Mouse (Mus musculus): ENCODE measurements at regions not wholly inside any gene's neighbourhood (a gene's known extent, or its start where the extent isn't known, plus 50 kb on each side); places are given as distances from the start of the nearest gene placed in this dataset.

DNA sequence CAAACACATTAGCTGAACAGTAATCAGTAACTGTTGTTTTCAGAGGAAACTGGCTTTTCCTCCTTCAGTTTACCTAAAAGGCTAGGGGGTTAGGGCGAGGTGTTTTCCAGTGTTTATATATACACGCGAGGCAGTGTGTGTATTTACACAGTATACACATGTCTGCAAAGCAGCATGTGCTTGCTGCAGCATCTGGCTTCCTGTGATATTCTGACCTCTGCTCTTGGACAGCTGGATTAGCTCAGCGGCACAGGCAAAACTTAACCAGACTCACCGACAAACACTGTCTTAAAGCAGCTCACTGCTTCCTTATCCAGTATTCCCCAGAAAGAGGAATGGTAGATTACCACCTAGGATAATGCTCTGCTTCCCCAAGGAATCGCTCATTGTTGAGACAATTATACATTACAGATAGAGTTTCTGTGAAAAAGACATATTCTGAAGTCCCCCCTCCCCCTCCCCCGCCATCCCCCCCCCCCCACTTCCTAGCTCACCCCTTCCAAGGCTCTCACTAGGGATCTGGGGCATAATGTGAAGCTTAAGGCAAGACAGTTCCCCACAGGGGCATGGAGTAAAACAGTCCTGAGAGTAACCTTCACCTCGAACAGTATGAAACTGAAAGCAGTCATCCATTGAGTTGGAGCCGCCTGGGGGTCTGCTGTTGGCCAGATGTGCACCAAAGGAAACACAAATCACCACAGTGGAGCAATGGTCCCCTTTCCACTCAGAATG, 1233.3 kb downstream of the Slc22a22 start:
- Histone ChIP-seq H3K4me3 (no peak overlapping the region), H3K27ac (no peak overlapping the region), H3K4me1 (no peaks in the 10 kb centered on the region), H3K36me3 (replicated peaks) (no peaks in the 10 kb centered on the region), H3K27me3 (ENCODE audit: poor library complexity, severe bottlenecking) (no peaks in the 10 kb centered on the region), H3K9me3 (no peaks in the 10 kb centered on the region)
- no peak for DNase-seq (ENCODE audit: extremely low spot score, low spot score)
- WGBS, result 75% methylated on average over 8 of the region's 9 CpGs

DNA sequence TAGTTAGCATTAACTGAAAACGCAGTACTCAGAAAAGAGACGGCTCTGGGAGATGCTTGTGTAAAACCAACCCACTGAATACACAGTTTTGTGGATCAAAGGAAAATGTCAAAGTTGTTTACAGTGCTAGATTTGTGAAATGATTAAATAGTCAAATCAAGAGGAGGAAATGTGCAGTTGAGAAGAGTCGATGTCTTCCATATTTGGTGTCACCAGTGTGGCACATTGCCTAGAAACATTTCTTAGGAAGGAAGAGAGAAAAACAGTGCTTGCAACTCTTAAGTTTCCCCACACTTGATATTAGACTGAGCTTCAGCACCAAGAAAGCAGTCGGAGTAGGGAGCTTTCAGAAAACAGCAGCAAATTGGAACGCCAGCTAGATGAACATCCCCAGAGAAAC, 1274.9 kb downstream of the Slc22a22 start:
- WGBS, result 90% methylated on average over 5 of the region's 5 CpGs
- H3K4me1 ChIP-seq, result no peaks in the 10 kb centered on the region
- no peaks in the 10 kb centered on the region for H3K9me3 ChIP-seq
- DNase-seq (ENCODE audit: extremely low spot score, low spot score), result no peak
- H3K4me3 ChIP-seq, result no peak overlapping the region
- no peaks in the 10 kb centered on the region for H3K27me3 ChIP-seq (ENCODE audit: poor library complexity, severe bottlenecking)
- H3K36me3 ChIP-seq (replicated peaks), result no peaks in the 10 kb centered on the region
- H3K27ac ChIP-seq, result no peak overlapping the region

DNA sequence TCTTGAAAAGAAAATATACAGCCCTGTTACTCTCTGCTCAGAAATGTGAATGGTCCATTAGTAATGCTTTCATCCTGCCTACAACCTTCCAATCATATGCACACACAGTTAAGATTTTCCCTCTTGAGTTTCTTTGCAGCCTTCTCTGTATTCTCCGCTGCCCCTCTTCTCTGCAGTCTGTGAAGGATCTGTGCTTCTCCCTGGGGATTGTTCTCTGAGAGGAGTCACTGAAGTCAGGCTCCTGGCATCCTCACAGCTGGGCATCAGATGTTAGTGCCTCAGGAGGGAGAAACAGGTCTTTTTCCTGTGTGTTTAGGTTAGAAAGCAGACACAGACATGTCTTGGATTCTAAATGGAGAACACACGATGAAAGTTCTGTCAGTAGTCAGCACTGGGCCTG, 1278.1 kb downstream of the Slc22a22 start:
- Histone ChIP-seq H3K36me3 (replicated peaks) (no peaks in the 10 kb centered on the region), H3K4me3 (no peak overlapping the region), H3K9me3 (no peaks in the 10 kb centered on the region), H3K27ac (no peak overlapping the region), H3K4me1 (no peaks in the 10 kb centered on the region), H3K27me3 (ENCODE audit: poor library complexity, severe bottlenecking) (no peaks in the 10 kb centered on the region)
- WGBS, result 61% methylated on average over 2 of the region's 2 CpGs
- no peak for DNase-seq (ENCODE audit: extremely low spot score, low spot score)

DNA sequence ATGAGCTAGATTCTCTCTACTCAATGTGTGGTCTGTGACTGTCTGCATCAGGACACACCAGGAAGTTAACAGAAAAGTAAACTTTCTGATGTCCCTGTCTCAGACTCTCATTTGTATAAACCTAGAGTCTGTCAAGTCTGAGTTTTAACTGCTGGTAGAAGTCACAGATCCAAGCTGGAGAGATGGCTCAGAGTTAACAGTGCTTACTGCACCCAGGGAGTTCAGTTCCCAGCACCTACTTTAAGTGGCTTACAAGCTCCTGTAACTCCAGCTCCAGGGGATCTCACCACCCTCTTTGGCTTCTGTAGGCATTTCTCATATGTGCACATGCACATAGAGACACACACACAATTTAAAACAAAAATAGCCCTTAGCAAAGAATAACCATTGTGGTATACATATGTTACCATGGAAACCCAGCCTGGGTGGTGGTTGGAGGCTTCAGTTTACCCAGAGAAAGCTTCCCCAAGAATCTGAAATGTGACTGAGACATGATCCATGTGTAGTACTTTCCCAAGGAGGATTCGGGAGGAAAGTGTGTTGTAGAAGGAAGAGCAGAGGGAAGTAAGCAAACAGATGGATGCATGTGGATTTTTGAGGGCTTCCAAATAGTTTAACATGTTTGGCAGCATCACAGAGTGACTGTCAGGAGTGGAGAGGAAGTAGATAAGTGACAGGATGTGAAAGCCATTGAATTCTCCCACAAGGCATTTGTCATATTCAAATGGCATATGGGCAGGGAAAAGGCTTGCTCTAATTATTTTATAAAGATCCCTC, 1279.8 kb downstream of the Slc22a22 start:
- Histone ChIP-seq H3K4me1 (no peaks in the 10 kb centered on the region), H3K36me3 (replicated peaks) (no peaks in the 10 kb centered on the region), H3K27ac (no peak overlapping the region), H3K4me3 (no peak overlapping the region), H3K9me3 (no peaks in the 10 kb centered on the region), H3K27me3 (ENCODE audit: poor library complexity, severe bottlenecking) (no peaks in the 10 kb centered on the region)
- WGBS, result 77% methylated on average over 1 of the region's 1 CpGs
- no peak for DNase-seq (ENCODE audit: extremely low spot score, low spot score)

DNA sequence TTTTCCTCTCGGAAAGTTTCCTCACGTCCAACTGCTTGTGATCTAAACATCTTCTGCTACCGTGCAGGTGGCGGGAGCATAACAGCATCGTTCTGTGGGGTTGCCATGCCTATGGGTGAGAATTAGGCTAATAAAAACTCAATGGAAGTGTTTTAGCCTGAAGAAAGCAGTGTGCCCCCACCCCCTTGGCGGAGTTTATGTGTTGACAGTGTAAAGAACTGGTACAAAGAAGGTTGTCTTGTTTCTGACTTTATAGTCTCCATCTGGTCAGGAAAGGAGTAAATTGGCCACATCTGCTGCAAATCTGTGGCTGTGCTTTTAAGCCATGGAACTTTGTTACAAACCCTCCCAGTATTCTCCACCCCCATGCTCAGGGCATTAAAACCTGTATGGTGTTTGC, 1311.2 kb downstream of the Slc22a22 start:
- H3K36me3 ChIP-seq (replicated peaks), result no peaks in the 10 kb centered on the region
- no peak overlapping the region for H3K27ac ChIP-seq
- DNase-seq (ENCODE audit: extremely low spot score, low spot score), result no peak
- H3K4me3 ChIP-seq, result no peak overlapping the region
- no peaks in the 10 kb centered on the region for H3K27me3 ChIP-seq (ENCODE audit: poor library complexity, severe bottlenecking)
- H3K9me3 ChIP-seq, result no peaks in the 10 kb centered on the region
- H3K4me1 ChIP-seq, result peaks cover 2% of the 10 kb centered on the region; the same call in 1 of the 2 replicates
- 72% methylated on average over 6 of the region's 6 CpGs for WGBS

DNA sequence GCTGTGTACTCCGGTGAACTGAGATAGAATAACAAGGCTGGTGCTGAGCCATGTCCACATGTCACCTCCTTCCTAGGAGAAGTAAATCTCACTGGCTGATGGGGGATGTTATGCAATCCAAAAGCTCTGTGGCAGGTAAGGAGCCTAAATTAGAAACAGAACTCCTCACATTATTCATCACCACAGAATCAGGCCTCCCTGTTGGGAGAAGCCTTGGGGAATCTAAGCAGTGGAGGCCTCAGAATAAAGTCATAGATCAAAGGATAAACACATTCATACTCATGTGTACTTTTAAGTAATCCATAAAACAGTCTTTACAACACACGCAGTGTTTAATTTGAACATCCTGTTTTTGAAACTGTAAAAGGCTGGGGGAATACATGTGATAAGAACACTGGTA, 1318.7 kb downstream of the Slc22a22 start:
- Histone ChIP-seq H3K27ac (no peak overlapping the region), H3K4me3 (no peak overlapping the region), H3K36me3 (replicated peaks) (no peaks in the 10 kb centered on the region), H3K9me3 (peaks cover 5% of the 10 kb centered on the region; the same call in 1 of the 2 replicates), H3K4me1 (no peaks in the 10 kb centered on the region), H3K27me3 (ENCODE audit: poor library complexity, severe bottlenecking) (no peaks in the 10 kb centered on the region)
- 87% methylated on average over 2 of the region's 2 CpGs for WGBS
- no peak for DNase-seq (ENCODE audit: extremely low spot score, low spot score)

DNA sequence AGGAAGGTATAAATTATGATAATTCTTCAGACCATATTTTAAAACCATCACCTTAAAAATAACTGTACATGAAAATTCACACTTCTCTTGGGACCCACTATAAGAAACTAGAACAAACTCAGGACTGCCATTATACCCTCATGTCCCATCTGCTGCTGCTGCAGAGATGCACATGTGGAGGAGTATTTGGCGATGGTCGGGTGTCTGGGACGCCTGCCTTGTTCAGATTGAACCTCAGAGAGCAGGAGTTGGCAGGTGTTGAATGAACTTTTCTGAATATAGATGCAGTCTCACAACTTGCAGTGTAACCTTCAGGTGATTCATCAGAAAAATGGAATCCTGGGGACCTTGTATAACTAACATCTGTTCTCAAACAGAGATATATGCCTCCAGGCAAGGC, 1338.0 kb downstream of the Slc22a22 start:
- DNase-seq (ENCODE audit: extremely low spot score, low spot score), result no peak
- H3K4me3 ChIP-seq, result no peak overlapping the region
- H3K9me3 ChIP-seq, result no peaks in the 10 kb centered on the region
- no peaks in the 10 kb centered on the region for H3K36me3 ChIP-seq (replicated peaks)
- H3K27ac ChIP-seq, result no peak overlapping the region
- 90% methylated on average over 3 of the region's 3 CpGs for WGBS
- H3K27me3 ChIP-seq (ENCODE audit: poor library complexity, severe bottlenecking), result no peaks in the 10 kb centered on the region
- H3K4me1 ChIP-seq, result no peaks in the 10 kb centered on the region

DNA sequence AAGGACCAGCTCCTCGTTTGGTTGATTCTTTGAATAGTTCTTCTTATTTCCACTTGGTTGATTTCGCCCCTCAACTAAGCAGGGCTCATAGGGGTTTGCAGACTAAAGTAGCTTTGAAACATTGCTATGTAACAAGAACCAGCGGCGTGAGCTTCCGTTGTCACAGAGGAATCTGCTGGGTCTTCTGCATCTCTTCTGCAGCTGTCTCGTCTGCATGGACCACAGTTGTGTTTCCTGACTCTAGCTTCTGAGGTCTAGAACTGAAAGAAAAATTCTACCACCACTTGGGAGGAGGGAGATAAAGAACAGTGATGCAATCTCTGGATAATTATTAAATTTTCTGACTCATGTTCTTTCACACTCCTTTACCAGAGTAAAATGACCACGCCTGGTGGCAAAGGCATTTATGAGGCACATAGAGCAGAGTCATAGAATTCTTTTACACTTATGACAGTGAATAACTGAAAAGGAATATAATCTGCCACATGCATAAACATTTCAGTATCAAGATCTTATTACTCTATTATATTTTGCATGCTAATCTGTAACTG, 1340.9 kb downstream of the Slc22a22 start:
- no peaks in the 10 kb centered on the region for H3K9me3 ChIP-seq
- no peaks in the 10 kb centered on the region for H3K36me3 ChIP-seq (replicated peaks)
- 65% methylated on average over 7 of the region's 7 CpGs for WGBS
- no peaks in the 10 kb centered on the region for H3K4me1 ChIP-seq
- H3K27me3 ChIP-seq (ENCODE audit: poor library complexity, severe bottlenecking), result no peaks in the 10 kb centered on the region
- H3K4me3 ChIP-seq, result no peak overlapping the region
- no peak for DNase-seq (ENCODE audit: extremely low spot score, low spot score)
- H3K27ac ChIP-seq, result no peak overlapping the region

DNA sequence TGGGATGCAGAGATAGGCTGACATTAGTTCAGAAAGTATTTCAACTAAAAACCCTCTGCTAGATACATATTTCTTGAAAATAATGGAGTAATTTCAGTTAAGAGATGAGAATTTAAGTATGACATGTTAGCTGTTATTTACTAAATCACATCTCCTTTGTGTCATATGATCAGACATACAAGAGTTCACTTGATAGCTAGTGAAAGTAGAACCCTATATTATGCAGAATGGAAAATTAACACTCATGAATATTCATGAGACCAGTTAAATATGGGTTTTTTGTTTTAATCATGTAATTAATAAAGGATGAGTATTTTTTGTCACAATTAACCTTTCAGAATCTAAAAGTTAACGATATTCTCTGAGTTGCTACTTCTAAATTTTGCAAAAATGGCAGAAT, 1349.4 kb downstream of the Slc22a22 start:
- H3K27ac ChIP-seq, result no peak overlapping the region
- DNase-seq (ENCODE audit: extremely low spot score, low spot score), result no peak
- WGBS, result 88% methylated on average over 1 of the region's 1 CpGs
- H3K9me3 ChIP-seq, result no peaks in the 10 kb centered on the region
- no peak overlapping the region for H3K4me3 ChIP-seq
- H3K27me3 ChIP-seq (ENCODE audit: poor library complexity, severe bottlenecking), result no peaks in the 10 kb centered on the region
- no peaks in the 10 kb centered on the region for H3K36me3 ChIP-seq (replicated peaks)
- H3K4me1 ChIP-seq, result no peaks in the 10 kb centered on the region

DNA sequence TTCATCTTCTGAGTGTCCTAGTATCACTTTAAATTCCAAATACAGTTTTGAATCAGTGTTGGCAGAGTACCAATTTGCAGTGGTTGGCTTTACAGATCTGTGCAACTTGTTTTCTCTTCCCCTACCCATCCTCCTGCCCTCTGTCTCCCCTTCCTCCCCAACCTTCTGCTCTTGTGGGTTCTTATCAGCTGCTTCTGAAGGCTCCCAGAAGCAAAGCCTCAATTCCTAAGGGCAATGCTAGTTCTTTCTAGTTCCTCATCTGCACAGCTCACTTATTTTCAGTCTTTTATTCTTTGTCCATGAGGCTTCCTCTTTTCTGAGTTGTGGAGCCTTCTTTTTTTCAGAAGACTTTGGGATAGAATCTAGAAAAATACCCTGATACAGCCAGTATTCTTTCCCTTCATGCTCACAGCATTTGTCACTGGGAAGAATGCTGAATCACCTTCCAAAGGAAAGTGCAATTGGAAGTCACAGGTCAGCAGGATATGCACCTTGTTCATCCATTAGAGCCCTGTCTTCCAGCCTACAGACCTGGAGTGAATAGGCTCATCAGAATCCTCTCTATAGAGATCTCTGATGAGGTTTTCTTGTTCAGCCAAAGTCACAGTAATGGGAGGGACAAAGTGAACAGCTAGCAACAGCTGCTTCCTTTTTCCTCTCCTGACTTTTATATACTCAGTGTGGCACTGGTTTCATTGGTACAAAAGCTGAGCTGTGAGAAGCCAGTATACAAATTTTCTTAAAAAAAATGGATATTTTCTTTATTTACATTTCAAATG, 1357.9 kb downstream of the Slc22a22 start:
- no peaks in the 10 kb centered on the region for H3K9me3 ChIP-seq
- no peak for DNase-seq (ENCODE audit: extremely low spot score, low spot score)
- no peaks in the 10 kb centered on the region for H3K36me3 ChIP-seq (replicated peaks)
- no peaks in the 10 kb centered on the region for H3K4me1 ChIP-seq
- no peaks in the 10 kb centered on the region for H3K27me3 ChIP-seq (ENCODE audit: poor library complexity, severe bottlenecking)
- no peak overlapping the region for H3K27ac ChIP-seq
- H3K4me3 ChIP-seq, result no peak overlapping the region

DNA sequence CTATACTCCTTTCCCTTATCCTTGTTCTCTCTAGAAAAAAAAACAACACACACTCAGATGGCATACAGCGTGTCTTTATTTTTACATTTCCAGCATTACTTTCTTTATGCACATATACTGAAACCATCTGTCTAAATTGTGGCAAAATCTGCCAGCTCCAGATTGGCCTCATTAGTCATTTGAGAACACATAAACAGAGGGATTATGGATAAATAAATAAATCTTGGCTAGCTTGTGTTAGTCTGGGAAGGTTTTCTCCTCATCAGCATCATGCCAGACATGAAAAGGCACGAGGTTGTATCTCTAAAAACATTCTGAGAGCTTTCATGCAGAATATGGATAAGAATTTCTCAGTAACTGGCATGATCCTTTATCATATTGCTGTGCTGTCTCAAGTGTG, 1369.1 kb downstream of the Slc22a22 start:
- 81% methylated on average over 2 of the region's 2 CpGs for WGBS
- Histone ChIP-seq H3K36me3 (replicated peaks) (no peaks in the 10 kb centered on the region), H3K9me3 (no peaks in the 10 kb centered on the region), H3K27ac (no peak overlapping the region), H3K4me1 (no peaks in the 10 kb centered on the region), H3K27me3 (ENCODE audit: poor library complexity, severe bottlenecking) (no peaks in the 10 kb centered on the region), H3K4me3 (no peak overlapping the region)
- no peak for DNase-seq (ENCODE audit: extremely low spot score, low spot score)

DNA sequence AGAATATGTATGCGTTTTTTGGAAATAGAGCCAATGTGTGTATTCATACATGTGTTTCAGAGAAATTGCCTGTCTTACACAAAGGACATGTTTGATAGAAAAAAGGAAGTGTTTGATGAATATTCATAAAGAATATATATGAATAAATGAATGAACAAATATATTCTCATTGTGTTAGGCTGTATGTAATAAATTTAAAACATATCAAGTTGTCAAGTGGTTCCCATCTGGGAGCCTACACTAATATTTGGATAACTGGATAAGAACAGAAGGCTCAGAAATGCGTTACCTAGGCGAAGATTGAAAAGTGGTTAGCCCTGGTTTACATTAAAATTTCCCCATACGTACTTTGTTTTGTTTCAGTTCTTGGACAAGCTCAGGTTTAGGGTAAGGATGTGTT, 1369.7 kb downstream of the Slc22a22 start:
- H3K36me3 ChIP-seq (replicated peaks), result no peaks in the 10 kb centered on the region
- H3K9me3 ChIP-seq, result no peaks in the 10 kb centered on the region
- no peak overlapping the region for H3K27ac ChIP-seq
- DNase-seq (ENCODE audit: extremely low spot score, low spot score), result no peak
- H3K4me1 ChIP-seq, result no peaks in the 10 kb centered on the region
- 85% methylated on average over 4 of the region's 4 CpGs for WGBS
- H3K4me3 ChIP-seq, result no peak overlapping the region
- H3K27me3 ChIP-seq (ENCODE audit: poor library complexity, severe bottlenecking), result no peaks in the 10 kb centered on the region
